19 mouse cellular contexts compared by ENCODE assay signal in the genomic region with DNA sequence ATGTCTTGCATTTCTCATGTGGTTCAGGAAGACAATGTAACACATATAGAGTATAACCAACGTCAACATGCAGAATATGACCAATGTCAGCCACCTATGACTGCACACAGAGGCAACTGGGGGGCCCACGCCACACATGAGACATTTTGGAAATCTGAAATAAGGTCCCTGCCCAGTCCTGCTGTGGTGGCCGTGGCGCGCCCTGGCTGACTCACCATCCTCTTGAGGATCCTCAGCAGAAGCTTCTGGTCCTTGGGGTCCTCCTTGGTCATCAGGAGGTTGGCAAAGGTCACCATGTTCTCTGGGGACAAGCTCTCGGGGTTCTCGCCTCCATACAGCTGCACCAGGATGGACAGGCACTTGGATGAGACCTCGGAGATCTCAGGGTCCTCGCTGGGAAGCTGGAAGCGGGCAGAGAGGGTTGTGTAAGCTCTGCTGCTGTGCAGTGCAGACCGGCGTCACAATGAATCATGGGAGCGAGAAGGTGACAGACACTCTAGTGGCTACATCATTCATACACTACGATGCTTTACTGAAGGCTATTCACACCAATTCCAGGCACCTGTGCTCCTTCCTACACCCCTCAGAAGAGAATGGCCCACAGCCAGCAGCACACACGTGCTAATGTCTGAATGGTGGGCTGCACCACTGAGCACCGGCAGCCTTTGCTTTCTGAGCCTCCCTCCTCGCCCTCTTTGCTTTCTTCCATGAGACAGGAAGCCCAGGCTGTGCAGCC.
DNase-seq lines count a peak whose midpoint lies in the region; ATAC-seq lines count a peak whose summit lies in the region.
"Had no signal": no experiment of that assay in that cellular context is flagged by ENCODE, and none has a peak within 500 bp of the region (broad histone marks: within the 10 kb centered on the region; RNA-seq: fewer than 3 reads in every experiment).

No protein-coding gene starts in this region.

- no peaks in the 10 kb centered on the region for H3K9me3 ChIP-seq in hindbrain, embryonic 16.5 days (ENCODE audit: control insufficient read depth, low read length)
- H3K9me3 ChIP-seq in hindbrain, embryonic 11.5 days (ENCODE audit: control insufficient read depth, low read length): no peaks in the 10 kb centered on the region
- no peaks in the 10 kb centered on the region for H3K9me3 ChIP-seq in forebrain, embryonic 14.5 days (replicated peaks; ENCODE audit: control insufficient read depth, low read length)
- no peaks in the 10 kb centered on the region for H3K9me3 ChIP-seq in limb, embryonic 12.5 days
- H3K9me3 ChIP-seq: heart, embryonic 15.5 days; hindbrain, embryonic 15.5 days had no signal

- no peaks in the 10 kb centered on the region; the same call in 1 of the 2 replicates for H3K4me1 ChIP-seq in hindbrain, embryonic 16.5 days (ENCODE audit: control insufficient read depth, insufficient read depth, low read depth, low read length)
- no peaks in the 10 kb centered on the region for H3K4me1 ChIP-seq in hindbrain, embryonic 11.5 days (replicated peaks; ENCODE audit: control insufficient read depth, insufficient read depth, low read length)
- H3K4me1 ChIP-seq in forebrain, embryonic 14.5 days (ENCODE audit: control insufficient read depth, insufficient read depth, low read length): peaks cover 4% of the 10 kb centered on the region; the same call in 1 of the 2 replicates
- peaks cover 13% of the 10 kb centered on the region for H3K4me1 ChIP-seq in limb, embryonic 12.5 days (replicated peaks)
- H3K4me1 ChIP-seq: heart, embryonic 15.5 days had no signal

- no peaks in the 10 kb centered on the region for H3K27me3 ChIP-seq in hindbrain, embryonic 16.5 days (replicated peaks; ENCODE audit: control insufficient read depth, insufficient read depth, low read length)
- H3K27me3 ChIP-seq in hindbrain, embryonic 11.5 days (ENCODE audit: control insufficient read depth, insufficient read depth, low read length): no peaks in the 10 kb centered on the region
- H3K27me3 ChIP-seq in forebrain, embryonic 14.5 days (replicated peaks; ENCODE audit: control insufficient read depth, insufficient read depth, low read length): no peaks in the 10 kb centered on the region
- H3K27me3 ChIP-seq in limb, embryonic 12.5 days: no peaks in the 10 kb centered on the region
- H3K27me3 ChIP-seq: heart, embryonic 15.5 days; hindbrain, embryonic 15.5 days had no signal

- H3K4me2 ChIP-seq in hindbrain, embryonic 16.5 days (ENCODE audit: low read length): no peak overlapping the region
- H3K4me2 ChIP-seq in hindbrain, embryonic 11.5 days (replicated peaks; ENCODE audit: low read depth, low read length): no peak overlapping the region
- no peak overlapping the region for H3K4me2 ChIP-seq in forebrain, embryonic 14.5 days (ENCODE audit: low read length)
- H3K4me2 ChIP-seq in limb, embryonic 12.5 days: no peak overlapping the region
- H3K4me2 ChIP-seq: heart, embryonic 15.5 days; hindbrain, embryonic 15.5 days had no signal

- no peaks in the 10 kb centered on the region for H3K36me3 ChIP-seq in hindbrain, embryonic 16.5 days (ENCODE audit: control insufficient read depth, insufficient read depth, low read length)
- H3K36me3 ChIP-seq in hindbrain, embryonic 11.5 days (ENCODE audit: control insufficient read depth, insufficient read depth, low read length): no peaks in the 10 kb centered on the region
- H3K36me3 ChIP-seq in forebrain, embryonic 14.5 days (ENCODE audit: control insufficient read depth, insufficient read depth, low read length): no peaks in the 10 kb centered on the region
- H3K36me3 ChIP-seq in limb, embryonic 12.5 days: no peaks in the 10 kb centered on the region
- H3K36me3 ChIP-seq: heart, embryonic 15.5 days; hindbrain, embryonic 15.5 days had no signal

- no peak overlapping the region for H3K27ac ChIP-seq in hindbrain, embryonic 16.5 days (ENCODE audit: low read depth, low read length)
- H3K27ac ChIP-seq in hindbrain, embryonic 11.5 days (ENCODE audit: low read depth, low read length): no peak overlapping the region
- H3K27ac ChIP-seq in forebrain, embryonic 14.5 days (ENCODE audit: low read depth, low read length): peak overlapping the region; percentile 71
- peak overlapping the region; percentile 54 for H3K27ac ChIP-seq in limb, embryonic 12.5 days
- H3K27ac ChIP-seq: heart, embryonic 15.5 days; hindbrain, embryonic 15.5 days; macrophage had no signal

- WGBS in hindbrain, embryonic 16.5 days: 75% methylated on average over 17 of the region's 17 CpGs
- 88% methylated on average over 17 of the region's 17 CpGs for WGBS in hindbrain, embryonic 11.5 days
- 72% methylated on average over 17 of the region's 17 CpGs for WGBS in forebrain, embryonic 14.5 days
- 71% methylated on average over 17 of the region's 17 CpGs for WGBS in limb, embryonic 12.5 days

- H3K4me3 ChIP-seq in hindbrain, embryonic 16.5 days (ENCODE audit: low read length): no peak overlapping the region
- no peak overlapping the region for H3K4me3 ChIP-seq in hindbrain, embryonic 11.5 days (ENCODE audit: low read depth, low read length)
- H3K4me3 ChIP-seq in forebrain, embryonic 14.5 days (ENCODE audit: low read depth, low read length): no peak overlapping the region
- H3K4me3 ChIP-seq in limb, embryonic 12.5 days (replicated peaks): no peak overlapping the region
- H3K4me3 ChIP-seq: heart, embryonic 15.5 days; hindbrain, embryonic 15.5 days had no signal

- DNase-seq in hindbrain, embryonic 11.5 days (ENCODE audit: low spot score): no peak
- peak; percentile 19 for DNase-seq in ZHBTc4 (ENCODE audit: low read depth, low spot score)
- DNase-seq in forebrain, embryonic 14.5 days (ENCODE audit: low spot score): peak; percentile 67
- no peak for DNase-seq in spleen, adult 12 weeks (ENCODE audit: low spot score)
- no peak for DNase-seq in kidney, adult 11 months
- DNase-seq: adrenal gland, postnatal 10 days; cerebellum, adult 8-10 months; gastrocnemius, postnatal 10 days; heart, adult 18-20 months; heart, postnatal 36 days; kidney, postnatal 25 days; right cerebral cortex, postnatal 14 days; spleen, adult 18-20 months had no signal

- no peak overlapping the region for H3K9ac ChIP-seq in hindbrain, embryonic 16.5 days (ENCODE audit: low read depth, low read length)
- H3K9ac ChIP-seq in hindbrain, embryonic 11.5 days (ENCODE audit: low read depth, low read length): no peak overlapping the region
- H3K9ac ChIP-seq in forebrain, embryonic 14.5 days (ENCODE audit: low read length): peak overlapping the region; percentile 32; the same call in 1 of the 2 replicates
- no peak overlapping the region for H3K9ac ChIP-seq in limb, embryonic 12.5 days (replicated peaks)
- H3K9ac ChIP-seq: heart, embryonic 15.5 days; hindbrain, embryonic 15.5 days had no signal

- ATAC-seq in hindbrain, embryonic 16.5 days: peak; percentile 30; the same call in 1 of the 2 replicates
- no peak for ATAC-seq in hindbrain, embryonic 11.5 days (ENCODE audit: low FRiP score)
- peak; percentile 77 for ATAC-seq in forebrain, embryonic 14.5 days
- ATAC-seq in limb, embryonic 12.5 days (ENCODE audit: insufficient number of reproducible peaks, insufficient read depth, low FRiP score, low TSS enrichment, low read depth): peak; percentile 15; the same call in 1 of the 2 replicates
- ATAC-seq: intestine, embryonic 16.5 days had no signal

Comparison
In these comparisons a context has a peak if more than half of its experiments do, and no peak if none do; other contexts are left out.
1. H3K27ac ChIP-seq: peak in forebrain, embryonic 14.5 days (single experiment) and limb, embryonic 12.5 days (single experiment); none in hindbrain, embryonic 16.5 days (single experiment) and hindbrain, embryonic 11.5 days (single experiment).
2. DNase-seq: peak in ZHBTc4 (single experiment) and forebrain, embryonic 14.5 days (single experiment); none in hindbrain, embryonic 11.5 days (single experiment), spleen, adult 12 weeks (single experiment) and kidney, adult 11 months (single experiment).